Mouse (Mus musculus) adrenal gland, adult 2 months (tissue): ENCODE results near the gene Snrpb. TPM values are rescaled to one million over a fixed set of nuclear protein-coding genes. Genes with fewer than 3 reads are reported as not detected.
A peak's percentile ranks its signal among the peaks of the same experiment; 100 is the strongest.

Experiments
- DNase-seq: peaks from one replicate; pipeline ENCODE4 v3.0.0; 2021
- long read RNA-seq: library from polyadenylated mRNA; stranded (forward); transcript quantifications from one replicate; pipeline ENCODE4 v2.0.0, GENCODE M21; 2021
- polyA plus RNA-seq: library from polyadenylated mRNA; depleted of rRNA; stranded (reverse); fragments of >200 nt; gene quantifications from 2 replicates; pipeline ENCODE4 v1.2.3, GENCODE M21; 2012; rRNA removed
- total RNA-seq, 2 experiments: library from RNA; stranded (reverse); gene quantifications; 2 replicates each; pipeline ENCODE4 v1.2.3; 2021

The Snrpb gene
- total RNA-seq (100 to 1,000 TPM; 112 to 187 TPM), polyA plus RNA-seq (350 and 452 TPM in 2 replicates)
- long read RNA-seq, transcript Snrpb-201 (7 exons, 1,161 nt): major isoform, 196 of 206 reads
- long read RNA-seq, partial matches to known transcripts: 5 of 206 reads
- long read RNA-seq, other reads (novel, unspliced or antisense): 4 of 206 reads

- DNase-seq: peak; percentile 93
Observed at GRCm38 (mm10) chr2:130178706-130179506, at the start of gene Snrpb. TSS of gene Snrpb (minus strand) at chr2:130179403.

- DNase-seq: no peak
Observed at GRCm38 (mm10) chr2:130211581-130211980, 32.4 kb upstream of the Snrpb start.

GRCm38 (mm10) chr2:130209636-130210035, 30.4 kb upstream of the Snrpb start:
- no peak for DNase-seq

GRCm38 (mm10) chr2:130207996-130208395, 28.8 kb upstream of the Snrpb start:
- no peak for DNase-seq

- DNase-seq: no peak
Observed at GRCm38 (mm10) chr2:130207376-130207775, 28.2 kb upstream of the Snrpb start.

GRCm38 (mm10) chr2:130200961-130201360, 21.8 kb upstream of the Snrpb start:
- DNase-seq: no peak

- DNase-seq: no peak
Observed at GRCm38 (mm10) chr2:130194894-130195293, 15.7 kb upstream of the Snrpb start, which contains the start of gene Tmc2. TSS of gene Tmc2 (plus strand) at chr2:130195194.

- no peak for DNase-seq
Observed at GRCm38 (mm10) chr2:130188391-130188790, 9.2 kb upstream of the Snrpb start.

GRCm38 (mm10) chr2:130179507-130180019, 360 bp upstream of the Snrpb start:
- DNase-seq: no peak

- no peak for DNase-seq
Observed at GRCm38 (mm10) chr2:130178381-130178705, 860 bp downstream of the Snrpb start.

GRCm38 (mm10) chr2:130176820-130177219, 2.4 kb downstream of the Snrpb start:
- DNase-seq: no peak

GRCm38 (mm10) chr2:130171674-130172073, 7.5 kb downstream of the Snrpb start:
- no peak for DNase-seq

GRCm38 (mm10) chr2:130167861-130168260, 11.3 kb downstream of the Snrpb start:
- peak; percentile 33 for DNase-seq

- no peak for DNase-seq
Observed at GRCm38 (mm10) chr2:130166311-130167214, 12.6 kb downstream of the Snrpb start.

- no peak for DNase-seq
Observed at GRCm38 (mm10) chr2:130162701-130163100, 16.5 kb downstream of the Snrpb start.

GRCm38 (mm10) chr2:130158088-130158437, 21.1 kb downstream of the Snrpb start:
- no peak for DNase-seq

- no peak for DNase-seq
Observed at GRCm38 (mm10) chr2:130157231-130158087, 21.7 kb downstream of the Snrpb start.

GRCm38 (mm10) chr2:130155851-130156250, 23.4 kb downstream of the Snrpb start:
- DNase-seq: no peak

- DNase-seq: peak; percentile 78
Observed at GRCm38 (mm10) chr2:130155171-130155570, 24.0 kb downstream of the Snrpb start.

GRCm38 (mm10) chr2:130146089-130146668, 33.0 kb downstream of the Snrpb start:
- DNase-seq: no peak

- no peak for DNase-seq
Observed at GRCm38 (mm10) chr2:130144703-130145324, 34.4 kb downstream of the Snrpb start.
